Mouse (Mus musculus): ENCODE data around the gene Lima1. TPM values are rescaled to one million over a fixed set of nuclear protein-coding genes. Genes with fewer than 3 reads are reported as not detected.

The Lima1 gene
- polyA plus RNA-seq, 1 experiment from 2014 or later, result 10.6 TPM

DNA sequence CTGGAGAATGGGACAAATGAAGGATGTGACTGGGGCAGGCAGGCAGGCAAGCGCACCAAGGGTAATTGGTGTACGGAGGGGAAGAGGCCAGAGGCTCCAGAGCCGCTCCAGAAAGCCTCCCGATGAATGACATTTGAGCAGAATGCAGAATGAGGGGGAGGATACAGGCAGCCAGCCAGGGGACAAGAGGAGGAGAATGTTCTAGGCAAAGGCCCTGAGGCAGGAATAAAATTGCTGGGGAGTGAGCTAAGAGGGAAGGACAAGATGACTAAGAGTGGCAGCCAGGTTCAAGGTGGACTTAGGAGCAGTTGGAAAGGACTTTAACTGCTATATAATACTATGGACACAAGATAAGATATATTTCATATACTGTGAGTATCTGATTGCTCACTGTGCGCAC lies 9.3 kb downstream of the Lima1 start:
- no peak overlapping the region for H3K4me3 ChIP-seq
- H3K9me3 ChIP-seq (replicated peaks), result no peaks in the 10 kb centered on the region
- no peak for ATAC-seq
- H3K36me3 ChIP-seq, result no peaks in the 10 kb centered on the region
- peaks cover 27% of the 10 kb centered on the region for H3K27me3 ChIP-seq (replicated peaks)
- H3K27ac ChIP-seq, result 0 out of 2 replicates have a peak overlapping the region, but pooled peaks have one; percentile 37
- H3K9ac ChIP-seq, result no peak overlapping the region
- peaks cover 20% of the 10 kb centered on the region for H3K4me1 ChIP-seq
- H3K4me2 ChIP-seq, result no peak overlapping the region
- WGBS (ENCODE audit: insufficient replicate concordance), result 23% methylated on average over 5 of the region's 5 CpGs

DNA sequence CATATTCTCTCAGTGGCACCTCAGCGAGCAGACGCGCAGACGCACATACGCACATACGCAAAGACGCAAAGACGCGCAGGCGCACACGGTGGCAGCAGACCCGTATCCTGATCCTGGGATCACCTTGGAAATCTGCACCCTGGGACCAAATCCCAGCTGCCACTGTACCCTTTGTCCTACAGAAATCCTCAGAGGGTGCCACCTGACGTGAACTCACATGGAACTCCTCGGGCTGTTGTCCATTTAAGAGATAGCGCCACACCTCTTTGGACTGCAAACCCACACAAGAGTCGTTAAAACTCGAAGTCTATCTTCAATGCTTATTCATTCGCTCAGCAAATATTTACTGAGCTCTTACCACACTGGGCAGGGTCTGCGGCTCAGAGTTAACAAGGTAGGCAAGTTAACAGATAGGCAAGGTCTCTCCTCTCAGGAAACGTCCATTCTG lies 9.7 kb downstream of the Lima1 start:
- Histone ChIP-seq H3K4me1 (peaks cover 20% of the 10 kb centered on the region), H3K4me2 (no peak overlapping the region), H3K36me3 (no peaks in the 10 kb centered on the region), H3K27ac (peak overlapping the region; percentile 37; the same call in 1 of the 2 replicates), H3K4me3 (no peak overlapping the region), H3K27me3 (replicated peaks) (peaks cover 27% of the 10 kb centered on the region), H3K9me3 (replicated peaks) (no peaks in the 10 kb centered on the region), H3K9ac (no peak overlapping the region)
- WGBS (ENCODE audit: insufficient replicate concordance), result 77% methylated on average over 20 of the region's 20 CpGs
- ATAC-seq, result no peak

- 71% methylated on average over 7 of the region's 7 CpGs for WGBS (ENCODE audit: insufficient replicate concordance)
- Histone ChIP-seq H3K36me3 (no peaks in the 10 kb centered on the region), H3K4me3 (no peak overlapping the region), H3K9me3 (replicated peaks) (no peaks in the 10 kb centered on the region), H3K4me2 (no peak overlapping the region), H3K27ac (peak overlapping the region; percentile 14; the same call in 1 of the 2 replicates), H3K4me1 (peaks cover 20% of the 10 kb centered on the region), H3K27me3 (replicated peaks) (peaks cover 27% of the 10 kb centered on the region), H3K9ac (no peak overlapping the region)
- ATAC-seq, result no peak
These were observed 10.2 kb downstream of the Lima1 start for GRCm38 (mm10) chr15:99865046-99865445.

DNA sequence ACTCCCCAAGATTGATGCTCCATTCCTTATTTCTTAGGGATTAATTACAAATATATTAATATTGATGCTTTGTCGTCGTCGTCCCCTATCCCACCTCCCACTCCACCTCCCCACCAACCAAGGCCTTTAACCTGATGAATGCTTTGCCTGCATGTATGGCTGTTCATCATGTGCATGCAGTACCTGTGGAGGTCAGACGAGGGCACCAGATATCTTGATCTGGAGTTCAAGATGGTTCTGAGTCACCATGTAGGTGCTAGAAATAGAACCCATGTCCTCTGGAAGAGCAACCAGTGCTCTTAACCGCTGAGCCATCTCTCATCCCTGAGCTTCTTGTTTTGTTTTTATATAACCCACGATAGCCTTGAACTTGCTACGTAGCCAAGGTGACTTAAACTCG lies 11.5 kb downstream of the Lima1 start:
- no peak overlapping the region for H3K4me2 ChIP-seq
- H3K27ac ChIP-seq, result no peak overlapping the region
- no peak overlapping the region for H3K4me3 ChIP-seq
- no peak overlapping the region for H3K9ac ChIP-seq
- H3K36me3 ChIP-seq, result no peaks in the 10 kb centered on the region
- WGBS (ENCODE audit: insufficient replicate concordance), result 80% methylated on average over 8 of the region's 8 CpGs
- ATAC-seq, result no peak
- peaks cover 27% of the 10 kb centered on the region for H3K27me3 ChIP-seq (replicated peaks)
- no peaks in the 10 kb centered on the region for H3K9me3 ChIP-seq (replicated peaks)
- peaks cover 20% of the 10 kb centered on the region for H3K4me1 ChIP-seq

DNA sequence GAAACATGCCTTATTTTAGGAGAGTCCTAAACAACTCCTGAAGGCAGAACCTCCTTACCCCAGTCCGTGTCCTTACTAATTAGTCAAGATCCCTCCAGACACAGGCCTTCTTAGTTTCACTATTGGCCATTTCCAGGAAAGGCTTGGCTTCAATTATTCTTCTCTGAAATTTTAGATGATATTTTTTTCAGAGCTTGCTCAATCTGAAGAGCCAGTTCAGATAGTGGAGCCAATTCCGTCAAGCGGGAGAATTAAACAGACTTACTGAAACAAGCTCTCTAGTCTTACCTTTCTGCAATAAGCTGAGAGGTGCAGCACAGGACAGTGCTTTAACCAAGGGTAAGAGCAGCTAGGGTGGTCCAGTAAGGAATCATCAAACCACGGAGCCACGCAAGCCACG lies 11.9 kb downstream of the Lima1 start:
- no peaks in the 10 kb centered on the region for H3K36me3 ChIP-seq
- H3K4me2 ChIP-seq, result no peak overlapping the region
- no peaks in the 10 kb centered on the region for H3K9me3 ChIP-seq (replicated peaks)
- peaks cover 20% of the 10 kb centered on the region for H3K4me1 ChIP-seq
- WGBS (ENCODE audit: insufficient replicate concordance), result 91% methylated on average over 6 of the region's 6 CpGs
- no peak overlapping the region for H3K9ac ChIP-seq
- ATAC-seq, result no peak
- H3K27me3 ChIP-seq (replicated peaks), result peaks cover 27% of the 10 kb centered on the region
- H3K27ac ChIP-seq, result no peak overlapping the region
- no peak overlapping the region for H3K4me3 ChIP-seq

- H3K9me3 ChIP-seq (replicated peaks), result no peaks in the 10 kb centered on the region
- peaks cover 24% of the 10 kb centered on the region for H3K4me1 ChIP-seq
- no peak overlapping the region for H3K9ac ChIP-seq
- no peaks in the 10 kb centered on the region for H3K36me3 ChIP-seq
- 0 out of 2 replicates have a peak overlapping the region, but pooled peaks have one; percentile 18 for H3K27ac ChIP-seq
- no peak overlapping the region for H3K4me3 ChIP-seq
- ATAC-seq, result no peak
- WGBS (ENCODE audit: insufficient replicate concordance), result 55% methylated on average over 11 of the region's 11 CpGs
- H3K4me2 ChIP-seq, result no peak overlapping the region
- H3K27me3 ChIP-seq (replicated peaks), result peaks cover 24% of the 10 kb centered on the region
These were observed 12.8 kb downstream of the Lima1 start for GRCm38 (mm10) chr15:99862473-99862872.

- H3K4me1 ChIP-seq, result peaks cover 26% of the 10 kb centered on the region
- no peak overlapping the region for H3K4me3 ChIP-seq
- H3K27me3 ChIP-seq (replicated peaks), result peaks cover 21% of the 10 kb centered on the region
- H3K27ac ChIP-seq, result peak overlapping the region; percentile 37; the same call in 1 of the 2 replicates
- 52% methylated on average over 11 of the region's 11 CpGs for WGBS (ENCODE audit: insufficient replicate concordance)
- H3K9me3 ChIP-seq (replicated peaks), result no peaks in the 10 kb centered on the region
- H3K4me2 ChIP-seq, result no peak overlapping the region
- H3K9ac ChIP-seq, result no peak overlapping the region
- no peak for ATAC-seq
- H3K36me3 ChIP-seq, result no peaks in the 10 kb centered on the region
These were observed 13.3 kb downstream of the Lima1 start for GRCm38 (mm10) chr15:99861955-99862354.

GRCm38 (mm10) chr15:99861536-99861935 lies 13.7 kb downstream of the Lima1 start:
- Histone ChIP-seq H3K9me3 (replicated peaks) (no peaks in the 10 kb centered on the region), H3K27me3 (replicated peaks) (peaks cover 17% of the 10 kb centered on the region), H3K9ac (no peak overlapping the region), H3K4me3 (no peak overlapping the region), H3K27ac (peak overlapping the region; percentile 37; the same call in 1 of the 2 replicates), H3K36me3 (no peaks in the 10 kb centered on the region), H3K4me1 (peaks cover 23% of the 10 kb centered on the region), H3K4me2 (no peak overlapping the region)
- ATAC-seq, result no peak
- 65% methylated on average over 6 of the region's 6 CpGs for WGBS (ENCODE audit: insufficient replicate concordance)

DNA sequence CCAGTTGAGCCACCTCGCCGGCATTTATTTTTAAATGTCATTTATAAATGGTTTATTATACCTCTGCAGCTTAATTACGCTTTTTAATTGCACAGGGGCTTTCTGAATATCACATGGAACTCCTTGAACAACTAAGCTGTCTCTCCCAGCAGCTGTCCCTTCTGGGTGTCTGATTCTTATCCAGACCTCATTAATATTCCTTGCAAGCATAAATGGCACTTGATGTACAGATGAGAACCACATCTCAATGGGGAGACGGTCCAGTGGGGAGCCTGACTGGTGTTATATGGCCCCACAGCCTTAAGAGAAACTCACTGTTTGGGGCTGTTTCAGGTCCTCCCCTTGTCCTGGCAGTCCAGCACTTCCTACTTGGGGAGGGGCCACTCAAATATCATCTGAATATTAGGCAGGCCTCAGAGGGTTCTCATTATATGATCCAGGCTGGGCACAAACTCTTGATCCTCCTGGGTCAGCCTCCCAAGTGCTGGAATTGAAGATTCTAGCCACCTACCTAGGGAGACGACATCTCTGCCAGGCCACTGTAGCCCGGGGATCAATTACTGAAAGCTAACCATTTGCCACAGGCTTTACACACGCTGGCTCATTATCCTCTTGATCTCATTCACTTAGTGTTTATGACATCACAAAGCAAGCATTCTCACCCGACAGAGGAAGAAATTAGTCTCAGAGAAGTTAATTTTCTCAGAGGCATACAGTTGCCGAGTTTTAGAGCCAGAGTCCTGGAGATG lies 15.4 kb downstream of the Lima1 start:
- no peak overlapping the region for H3K4me2 ChIP-seq
- no peak overlapping the region for H3K4me3 ChIP-seq
- H3K27me3 ChIP-seq (replicated peaks), result no peaks in the 10 kb centered on the region
- peaks cover 12% of the 10 kb centered on the region; the same call in 1 of the 2 replicates for H3K4me1 ChIP-seq
- no peak overlapping the region for H3K9ac ChIP-seq
- 62% methylated on average over 9 of the region's 9 CpGs for WGBS (ENCODE audit: insufficient replicate concordance)
- H3K9me3 ChIP-seq (replicated peaks), result no peaks in the 10 kb centered on the region
- no peak for ATAC-seq
- H3K27ac ChIP-seq, result no peak overlapping the region
- H3K36me3 ChIP-seq, result no peaks in the 10 kb centered on the region

DNA sequence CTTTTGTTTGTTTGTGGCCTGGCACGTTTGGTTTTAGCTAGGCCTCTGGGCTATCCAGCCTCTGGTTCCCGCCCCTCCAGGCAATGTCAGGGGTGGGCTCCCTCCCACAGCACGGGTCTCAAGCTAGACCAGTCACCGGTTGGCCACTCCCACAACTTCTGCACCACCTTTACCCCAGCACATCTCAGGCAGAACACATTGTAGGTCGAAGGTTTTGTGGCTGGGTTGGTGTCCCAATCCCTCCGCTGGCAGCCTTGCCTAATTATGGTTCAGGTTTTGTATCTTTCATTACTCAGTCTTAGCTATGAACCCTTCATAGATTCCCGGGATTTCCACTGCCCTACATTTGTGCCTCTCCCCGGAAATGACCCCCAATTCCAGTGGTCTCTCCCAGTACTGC lies 17.8 kb downstream of the Lima1 start:
- no peaks in the 10 kb centered on the region for H3K27me3 ChIP-seq (replicated peaks)
- H3K9me3 ChIP-seq (replicated peaks), result no peaks in the 10 kb centered on the region
- no peak overlapping the region for H3K4me2 ChIP-seq
- peaks cover 12% of the 10 kb centered on the region; the same call in 1 of the 2 replicates for H3K4me1 ChIP-seq
- no peaks in the 10 kb centered on the region for H3K36me3 ChIP-seq
- H3K27ac ChIP-seq, result no peak overlapping the region
- 0 out of 2 replicates have a peak, but pooled peaks have one; percentile 37 for ATAC-seq
- no peak overlapping the region for H3K9ac ChIP-seq
- WGBS (ENCODE audit: insufficient replicate concordance), result 45% methylated on average over 8 of the region's 8 CpGs
- no peak overlapping the region for H3K4me3 ChIP-seq

DNA sequence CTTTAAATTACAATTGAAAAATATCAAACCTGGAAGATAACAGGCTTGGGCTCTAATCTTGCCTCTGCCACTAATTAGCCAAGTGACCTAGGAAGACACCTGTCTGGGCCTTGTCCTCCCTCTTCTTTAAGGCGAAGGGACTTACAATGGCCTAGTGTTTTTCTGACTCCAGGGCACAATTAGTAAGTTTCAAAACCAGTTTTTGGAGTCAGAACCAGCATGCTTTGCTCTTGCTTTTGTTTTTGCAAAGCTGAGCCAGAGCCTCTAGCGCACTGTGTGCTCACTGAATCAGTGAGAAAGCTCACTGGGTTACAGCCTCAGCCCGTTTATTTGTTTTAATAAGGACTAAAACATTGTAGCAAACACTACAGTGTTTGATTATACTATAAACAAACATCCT lies 20.1 kb downstream of the Lima1 start:
- no peaks in the 10 kb centered on the region for H3K9me3 ChIP-seq (replicated peaks)
- H3K4me3 ChIP-seq, result no peak overlapping the region
- no peak overlapping the region for H3K9ac ChIP-seq
- H3K4me1 ChIP-seq, result 0 out of 2 replicates have a peak, but pooled peaks cover 10% of the 10 kb centered on the region
- WGBS (ENCODE audit: insufficient replicate concordance), result 60% methylated on average over 3 of the region's 3 CpGs
- H3K4me2 ChIP-seq, result no peak overlapping the region
- H3K27ac ChIP-seq, result no peak overlapping the region
- no peak for ATAC-seq
- no peaks in the 10 kb centered on the region for H3K27me3 ChIP-seq (replicated peaks)
- H3K36me3 ChIP-seq, result no peaks in the 10 kb centered on the region

- 0 out of 2 replicates have a peak overlapping the region, but pooled peaks have one; percentile 25 for H3K27ac ChIP-seq
- no peak overlapping the region for H3K4me3 ChIP-seq
- H3K9ac ChIP-seq, result no peak overlapping the region
- H3K36me3 ChIP-seq, result no peaks in the 10 kb centered on the region
- no peak for ATAC-seq
- 74% methylated on average over 2 of the region's 2 CpGs for WGBS (ENCODE audit: insufficient replicate concordance)
- no peaks in the 10 kb centered on the region for H3K27me3 ChIP-seq (replicated peaks)
- H3K4me2 ChIP-seq, result no peak overlapping the region
- no peaks in the 10 kb centered on the region for H3K9me3 ChIP-seq (replicated peaks)
- H3K4me1 ChIP-seq, result 0 out of 2 replicates have a peak, but pooled peaks cover 6% of the 10 kb centered on the region
These were observed 22.5 kb downstream of the Lima1 start for GRCm38 (mm10) chr15:99852606-99853237.

All from liver, embryonic 12.5 days (tissue).